Mouse (Mus musculus): ENCODE measurements around the gene Gm12216. TPM values are rescaled to one million over a fixed set of nuclear protein-coding genes. Genes with fewer than 3 reads are reported as not detected.

The Gm12216 gene
- polyA plus RNA-seq, 1 experiment: 1.2 TPM

- H3K27me3 ChIP-seq (ENCODE audit: control insufficient read depth, insufficient read depth, low read length): no peaks in the 10 kb centered on the region; the same call in 1 of the 2 replicates
- 95% methylated on average over 4 of the region's 4 CpGs for WGBS
Observed at GRCm38 (mm10) chr11:53835379-53836010, 23.6 kb downstream of the Gm12216 start.

GRCm38 (mm10) chr11:53825409-53825808 lies 33.6 kb downstream of the Gm12216 start:
- 85% methylated on average over 4 of the region's 4 CpGs for WGBS
- TF ChIP-seq POLR2A (IDR thresholded peaks at IDR 0.05; ENCODE audit: borderline replicate concordance, insufficient read depth, low read length) (no peak), CTCF (IDR thresholded peaks at IDR 0.05; ENCODE audit: borderline replicate concordance, insufficient read depth, low read depth, low read length) (no peak)
- no peak for DNase-seq

More at GRCm38 (mm10) chr11:53835379-53836010, 23.6 kb downstream of the Gm12216 start:
- no peak for TF ChIP-seq CTCF (IDR thresholded peaks at IDR 0.05; ENCODE audit: borderline replicate concordance, insufficient read depth, low read depth, low read length)
- Histone ChIP-seq H3K27ac (ENCODE audit: insufficient read depth, low read length) (no peak overlapping the region), H3K4me1 (ENCODE audit: control insufficient read depth, insufficient read depth, low read length) (no peaks in the 10 kb centered on the region), H3K4me3 (replicated peaks; ENCODE audit: insufficient read depth, low read depth, low read length) (no peak overlapping the region)
- no peak for DNase-seq

GRCm38 (mm10) chr11:53821945-53822338 lies 37.1 kb downstream of the Gm12216 start:
- no peak for DNase-seq
- 97% methylated on average over 3 of the region's 3 CpGs for WGBS
- no peak overlapping the region for H3K4me3 ChIP-seq (replicated peaks; ENCODE audit: insufficient read depth, low read depth, low read length)
- no peaks in the 10 kb centered on the region for H3K27me3 ChIP-seq (ENCODE audit: control insufficient read depth, insufficient read depth, low read length)
- no peak overlapping the region for H3K27ac ChIP-seq (ENCODE audit: insufficient read depth, low read length)
- TF ChIP-seq POLR2A (IDR thresholded peaks at IDR 0.05; ENCODE audit: borderline replicate concordance, insufficient read depth, low read length) (no peak), CTCF (IDR thresholded peaks at IDR 0.05; ENCODE audit: borderline replicate concordance, insufficient read depth, low read depth, low read length) (no peak)
- H3K4me1 ChIP-seq (ENCODE audit: control insufficient read depth, insufficient read depth, low read length): peaks cover 8% of the 10 kb centered on the region

More at GRCm38 (mm10) chr11:53825409-53825808, 33.6 kb downstream of the Gm12216 start:
- H3K27me3 ChIP-seq (ENCODE audit: control insufficient read depth, insufficient read depth, low read length): no peaks in the 10 kb centered on the region; the same call in 1 of the 2 replicates
- no peak overlapping the region for H3K4me3 ChIP-seq (replicated peaks; ENCODE audit: insufficient read depth, low read depth, low read length)
- no peaks in the 10 kb centered on the region for H3K4me1 ChIP-seq (ENCODE audit: control insufficient read depth, insufficient read depth, low read length)
- H3K27ac ChIP-seq (ENCODE audit: insufficient read depth, low read length): no peak overlapping the region

GRCm38 (mm10) chr11:53821230-53821944 lies 37.7 kb downstream of the Gm12216 start:
- DNase-seq: no peak
- Histone ChIP-seq H3K27ac (ENCODE audit: insufficient read depth, low read length) (no peak overlapping the region), H3K4me3 (replicated peaks; ENCODE audit: insufficient read depth, low read depth, low read length) (no peak overlapping the region), H3K27me3 (ENCODE audit: control insufficient read depth, insufficient read depth, low read length) (no peaks in the 10 kb centered on the region), H3K4me1 (ENCODE audit: control insufficient read depth, insufficient read depth, low read length) (peaks cover 10% of the 10 kb centered on the region)
- 70% methylated on average over 11 of the region's 11 CpGs for WGBS
- TF ChIP-seq CTCF (IDR thresholded peaks at IDR 0.05; ENCODE audit: borderline replicate concordance, insufficient read depth, low read depth, low read length) (no peak), POLR2A (IDR thresholded peaks at IDR 0.05; ENCODE audit: borderline replicate concordance, insufficient read depth, low read length) (no peak)

GRCm38 (mm10) chr11:53820516-53821170 lies 38.4 kb downstream of the Gm12216 start:
- WGBS: 76% methylated on average over 13 of the region's 13 CpGs
- Histone ChIP-seq H3K27me3 (ENCODE audit: control insufficient read depth, insufficient read depth, low read length) (no peaks in the 10 kb centered on the region), H3K27ac (ENCODE audit: insufficient read depth, low read length) (no peak overlapping the region), H3K4me3 (replicated peaks; ENCODE audit: insufficient read depth, low read depth, low read length) (no peak overlapping the region), H3K4me1 (ENCODE audit: control insufficient read depth, insufficient read depth, low read length) (peaks cover 10% of the 10 kb centered on the region)
- no peak for DNase-seq
- TF ChIP-seq POLR2A (IDR thresholded peaks at IDR 0.05; ENCODE audit: borderline replicate concordance, insufficient read depth, low read length): no peak
- no peak for TF ChIP-seq CTCF (IDR thresholded peaks at IDR 0.05; ENCODE audit: borderline replicate concordance, insufficient read depth, low read depth, low read length)

- WGBS: 93% methylated on average over 6 of the region's 6 CpGs
- no peak overlapping the region for H3K27ac ChIP-seq (ENCODE audit: insufficient read depth, low read length)
Observed at GRCm38 (mm10) chr11:53819511-53819910, 39.5 kb downstream of the Gm12216 start.

GRCm38 (mm10) chr11:53818794-53819193 lies 40.3 kb downstream of the Gm12216 start:
- TF ChIP-seq POLR2A (IDR thresholded peaks at IDR 0.05; ENCODE audit: borderline replicate concordance, insufficient read depth, low read length): no peak
- no peak for TF ChIP-seq CTCF (IDR thresholded peaks at IDR 0.05; ENCODE audit: borderline replicate concordance, insufficient read depth, low read depth, low read length)
- no peak overlapping the region for H3K27ac ChIP-seq (ENCODE audit: insufficient read depth, low read length)
- H3K27me3 ChIP-seq (ENCODE audit: control insufficient read depth, insufficient read depth, low read length): no peaks in the 10 kb centered on the region
- H3K4me1 ChIP-seq (ENCODE audit: control insufficient read depth, insufficient read depth, low read length): peaks cover 10% of the 10 kb centered on the region
- no peak for DNase-seq
- H3K4me3 ChIP-seq (replicated peaks; ENCODE audit: insufficient read depth, low read depth, low read length): no peak overlapping the region
- WGBS: 66% methylated on average over 6 of the region's 6 CpGs

More at GRCm38 (mm10) chr11:53819511-53819910, 39.5 kb downstream of the Gm12216 start:
- no peak for TF ChIP-seq POLR2A (IDR thresholded peaks at IDR 0.05; ENCODE audit: borderline replicate concordance, insufficient read depth, low read length)
- no peak for TF ChIP-seq CTCF (IDR thresholded peaks at IDR 0.05; ENCODE audit: borderline replicate concordance, insufficient read depth, low read depth, low read length)
- Histone ChIP-seq H3K4me3 (replicated peaks; ENCODE audit: insufficient read depth, low read depth, low read length) (no peak overlapping the region), H3K4me1 (ENCODE audit: control insufficient read depth, insufficient read depth, low read length) (peaks cover 10% of the 10 kb centered on the region), H3K27me3 (ENCODE audit: control insufficient read depth, insufficient read depth, low read length) (no peaks in the 10 kb centered on the region)
- DNase-seq: no peak

All from cerebellum, adult 2 months (tissue).